Mouse (Mus musculus) thymus, adult 2 months (tissue): Measurements from ENCODE around the gene Sox9. TPM values are rescaled to one million over a fixed set of nuclear protein-coding genes. Genes with fewer than 3 reads are reported as not detected.

Experiments
- DNase-seq: peaks from one replicate; pipeline ENCODE4 v3.0.0; 2021
- H3K27ac ChIP-seq: fragments of 200-500 bp; 2 replicates; pipeline ENCODE4 v1.5.1; 2012; ENCODE audit warnings: low read length, control low read depth; ENCODE audit not compliant: control insufficient read depth, insufficient read depth
- H3K27me3 ChIP-seq: fragments of 200-500 bp; 2 replicates; pipeline ENCODE4 v1.6.1; 2012; ENCODE audit warnings: mild to moderate bottlenecking, low read length, moderate library complexity, mixed read lengths; ENCODE audit not compliant: control insufficient read depth, insufficient read depth
- H3K36me3 ChIP-seq: fragments of 200-500 bp; 2 replicates; pipeline ENCODE4 v1.6.1; 2012; ENCODE audit warnings: mild to moderate bottlenecking, low read length, moderate library complexity; ENCODE audit not compliant: control insufficient read depth, insufficient read depth
- H3K4me1 ChIP-seq: fragments of 200-500 bp; replicated peaks from 2 replicates; pipeline ENCODE4 v1.6.1; 2012; ENCODE audit warnings: low read length; ENCODE audit not compliant: control insufficient read depth, insufficient read depth
- H3K4me3 ChIP-seq: fragments of 200-500 bp; 2 replicates; pipeline ENCODE4 v1.5.1; 2012; ENCODE audit warnings: mild to moderate bottlenecking, low read length, control low read depth, moderate library complexity; ENCODE audit not compliant: control insufficient read depth, insufficient read depth
- CTCF ChIP-seq: fragments of 200-500 bp; IDR thresholded peaks from 2 replicates; pipeline ENCODE4 v1.5.1; 2012; ENCODE audit warnings: mild to moderate bottlenecking, control low read depth, low read length, moderate library complexity, borderline replicate concordance; ENCODE audit not compliant: control insufficient read depth, poor library complexity, insufficient read depth; ENCODE audit errors: extremely low read depth
- POLR2A ChIP-seq: fragments of 200-500 bp; IDR thresholded peaks from 2 replicates; pipeline ENCODE4 v1.6.1; 2012; ENCODE audit warnings: mild to moderate bottlenecking, low read length, control low read depth, moderate library complexity; ENCODE audit not compliant: control insufficient read depth, poor library complexity, insufficient read depth; ENCODE audit errors: extremely low read depth
- WGBS: fragments of 180-500 bp; shearing (Covaris S2); methylation state at CpG from one replicate; pipeline ENCODE4 v1.1.7; 2018; 5-methylcytosine and 5-hydroxymethylcytosine counted together
- polyA plus RNA-seq: library from polyadenylated mRNA; depleted of rRNA; stranded (reverse); fragments of >200 nt; gene quantifications from 2 replicates; pipeline ENCODE4 v1.2.3, GENCODE M21; 2012

The Sox9 gene
- polyA plus RNA-seq, 1 experiment: 7.1 TPM

DNA sequence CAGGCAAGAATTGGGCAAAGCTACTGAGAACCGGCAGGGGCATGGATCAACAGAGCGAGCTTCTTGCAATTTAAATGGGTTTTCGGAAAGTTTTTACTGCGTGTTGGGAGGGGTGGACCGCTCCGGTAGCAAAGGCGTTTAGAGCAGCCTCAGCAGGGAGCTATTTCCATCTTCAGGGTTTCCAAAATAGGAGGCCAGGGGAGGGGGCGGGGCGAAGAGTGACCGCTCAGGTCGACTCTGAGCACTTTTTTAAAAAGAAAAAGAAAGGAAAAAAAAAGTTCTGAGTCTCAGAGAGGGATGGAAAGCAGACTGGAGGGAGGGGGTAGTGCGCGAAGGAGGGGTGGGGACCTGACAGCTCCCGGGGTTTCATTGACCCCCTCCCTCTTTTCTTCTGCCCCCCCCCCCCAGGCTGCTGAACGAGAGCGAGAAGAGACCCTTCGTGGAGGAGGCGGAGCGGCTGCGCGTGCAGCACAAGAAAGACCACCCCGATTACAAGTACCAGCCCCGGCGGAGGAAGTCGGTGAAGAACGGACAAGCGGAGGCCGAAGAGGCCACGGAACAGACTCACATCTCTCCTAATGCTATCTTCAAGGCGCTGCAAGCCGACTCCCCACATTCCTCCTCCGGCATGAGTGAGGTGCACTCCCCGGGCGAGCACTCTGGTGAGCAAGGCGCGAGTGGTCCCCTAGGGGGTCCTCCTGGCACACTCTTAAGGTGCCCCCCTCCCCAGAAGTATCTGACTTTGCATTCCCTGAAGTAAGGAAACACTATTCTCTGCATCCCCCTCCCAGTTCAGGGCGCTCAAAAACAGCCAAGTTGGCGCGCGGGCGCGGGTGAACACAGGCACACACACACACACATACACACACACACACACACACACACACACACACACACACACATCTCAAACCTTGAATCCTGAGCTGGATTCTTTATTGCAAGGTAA, 1.6 kb downstream of the Sox9 start:
- no peaks in the 10 kb centered on the region; the same call in 1 of the 2 replicates for H3K4me1 ChIP-seq
- no peak for TF ChIP-seq CTCF
- no peak for TF ChIP-seq POLR2A
- no peak for DNase-seq
- WGBS: 6% methylated on average over 40 of the region's 42 CpGs
- peaks cover 23% of the 10 kb centered on the region for H3K27me3 ChIP-seq
- peak overlapping the region; percentile 17; the same call in 1 of the 2 replicates for H3K4me3 ChIP-seq
- H3K36me3 ChIP-seq: no peaks in the 10 kb centered on the region
- H3K27ac ChIP-seq: no peak overlapping the region; the same call in 1 of the 2 replicates

GRCm38 (mm10) chr11:112784347-112784902, 2.4 kb downstream of the Sox9 start:
- Histone ChIP-seq H3K27me3 (peaks cover 23% of the 10 kb centered on the region), H3K27ac (no peak overlapping the region)
- TF ChIP-seq POLR2A (no peak), CTCF (no peak)

DNA sequence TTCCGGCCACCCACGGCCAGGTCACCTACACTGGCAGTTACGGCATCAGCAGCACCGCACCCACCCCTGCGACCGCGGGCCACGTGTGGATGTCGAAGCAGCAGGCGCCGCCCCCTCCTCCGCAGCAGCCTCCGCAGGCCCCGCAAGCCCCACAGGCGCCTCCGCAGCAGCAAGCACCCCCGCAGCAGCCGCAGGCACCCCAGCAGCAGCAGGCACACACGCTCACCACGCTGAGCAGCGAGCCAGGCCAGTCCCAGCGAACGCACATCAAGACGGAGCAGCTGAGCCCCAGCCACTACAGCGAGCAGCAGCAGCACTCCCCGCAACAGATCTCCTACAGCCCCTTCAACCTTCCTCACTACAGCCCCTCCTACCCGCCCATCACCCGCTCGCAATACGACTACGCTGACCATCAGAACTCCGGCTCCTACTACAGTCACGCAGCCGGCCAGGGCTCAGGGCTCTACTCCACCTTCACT, 2.9 kb downstream of the Sox9 start:
- no peak for DNase-seq
- Histone ChIP-seq H3K4me1 (no peaks in the 10 kb centered on the region; the same call in 1 of the 2 replicates), H3K27ac (no peak overlapping the region), H3K27me3 (peaks cover 21% of the 10 kb centered on the region), H3K4me3 (0 out of 2 replicates have a peak overlapping the region, but pooled peaks have one; percentile 13), H3K36me3 (no peaks in the 10 kb centered on the region)
- no peak for TF ChIP-seq POLR2A
- TF ChIP-seq CTCF: no peak
- 10% methylated on average over 34 of the region's 34 CpGs for WGBS

More at GRCm38 (mm10) chr11:112784347-112784902, 2.4 kb downstream of the Sox9 start:
- 0 out of 2 replicates have a peak overlapping the region, but pooled peaks have one; percentile 13 for H3K4me3 ChIP-seq
- DNase-seq: no peak
- WGBS: 9% methylated on average over 30 of the region's 30 CpGs
- no peaks in the 10 kb centered on the region for H3K36me3 ChIP-seq
- no peaks in the 10 kb centered on the region; the same call in 1 of the 2 replicates for H3K4me1 ChIP-seq

GRCm38 (mm10) chr11:112785581-112785980, 3.6 kb downstream of the Sox9 start:
- Histone ChIP-seq H3K36me3 (no peaks in the 10 kb centered on the region), H3K4me1 (no peaks in the 10 kb centered on the region; the same call in 1 of the 2 replicates), H3K4me3 (no peak overlapping the region), H3K27me3 (peaks cover 21% of the 10 kb centered on the region), H3K27ac (no peak overlapping the region)
- TF ChIP-seq CTCF (no peak), POLR2A (no peak)
- DNase-seq: no peak
- 29% methylated on average over 8 of the region's 8 CpGs for WGBS

DNA sequence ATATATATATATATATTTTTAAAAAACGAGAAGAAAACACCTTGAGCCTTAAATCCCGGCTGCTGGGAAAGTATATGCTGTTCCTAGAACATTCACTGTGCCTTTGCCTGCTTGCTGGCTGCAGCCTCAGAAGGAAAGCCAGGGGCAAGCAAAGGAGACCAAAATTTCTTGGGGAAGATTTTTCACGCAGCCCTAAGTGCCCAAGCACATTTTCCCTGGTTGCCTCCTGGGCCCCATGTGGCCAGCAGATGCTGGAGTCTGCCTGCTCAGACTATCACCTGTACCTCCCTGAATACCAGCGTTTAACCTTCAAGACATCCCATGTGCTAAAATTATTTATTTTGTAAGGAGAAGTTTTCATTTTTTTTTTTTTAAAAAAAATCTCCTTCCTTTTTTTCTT, 4.4 kb downstream of the Sox9 start:
- Histone ChIP-seq H3K4me1 (no peaks in the 10 kb centered on the region; the same call in 1 of the 2 replicates), H3K27me3 (peaks cover 21% of the 10 kb centered on the region), H3K4me3 (no peak overlapping the region), H3K27ac (no peak overlapping the region), H3K36me3 (no peaks in the 10 kb centered on the region)
- DNase-seq: no peak
- TF ChIP-seq POLR2A: no peak
- TF ChIP-seq CTCF: no peak
- WGBS: 44% methylated on average over 4 of the region's 4 CpGs

DNA sequence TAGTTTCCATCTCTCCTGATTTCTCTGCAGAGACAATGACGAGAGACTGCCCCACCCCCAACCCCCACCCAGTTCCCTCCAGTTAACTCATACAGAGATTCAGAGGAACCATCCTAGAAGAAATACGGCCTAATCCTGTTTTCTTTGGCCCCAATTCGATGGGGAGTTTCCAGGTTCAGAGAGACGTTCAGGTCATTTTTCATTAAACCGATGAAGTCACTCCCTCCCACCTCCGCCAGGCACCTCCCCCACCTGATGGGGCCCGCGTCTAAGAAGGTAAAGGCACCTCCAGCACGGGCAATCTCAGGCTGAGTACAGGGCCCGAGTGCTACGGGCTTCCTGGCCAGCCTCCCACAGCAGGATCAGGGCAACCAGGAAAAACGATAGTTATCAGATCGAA, 6.3 kb downstream of the Sox9 start:
- H3K36me3 ChIP-seq: no peaks in the 10 kb centered on the region
- no peaks in the 10 kb centered on the region for H3K4me1 ChIP-seq
- WGBS: 15% methylated on average over 13 of the region's 13 CpGs
- DNase-seq: no peak
- H3K27me3 ChIP-seq: peaks cover 7% of the 10 kb centered on the region; the same call in 1 of the 2 replicates
- no peak overlapping the region for H3K4me3 ChIP-seq
- no peak overlapping the region for H3K27ac ChIP-seq
- TF ChIP-seq CTCF: no peak
- TF ChIP-seq POLR2A: no peak
